Mouse (Mus musculus): ENCODE results near the gene Alcam. TPM values are rescaled to one million over a fixed set of nuclear protein-coding genes. Genes with fewer than 3 reads are reported as not detected.
A peak's percentile ranks its signal among the peaks of the same experiment; 100 is the strongest.

The Alcam gene
- polyA plus RNA-seq, 1 experiment from 2014 or later = 38.6 TPM

DNA sequence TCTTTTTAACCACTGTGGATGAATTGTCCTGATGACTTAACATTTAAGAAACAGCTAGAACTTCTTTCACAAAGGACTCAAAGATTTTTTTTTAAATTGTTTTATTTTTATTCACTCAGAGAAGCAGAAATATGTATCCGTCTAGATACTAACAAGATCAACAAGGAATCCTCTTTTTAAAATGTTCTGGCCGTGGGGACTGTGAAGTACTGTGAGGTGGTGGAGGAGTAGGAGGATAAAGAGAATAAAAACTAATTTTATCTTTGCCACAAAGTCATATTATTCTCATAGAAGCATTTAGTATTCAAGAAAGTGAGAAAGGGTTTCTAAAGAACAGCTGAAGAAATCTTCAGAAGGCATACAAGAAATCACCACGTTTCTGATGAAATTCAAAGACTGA, 54.8 kb downstream of the Alcam start:
- Histone ChIP-seq H3K9ac (no peak overlapping the region), H3K9me3 (replicated peaks) (no peaks in the 10 kb centered on the region), H3K4me1 (no peaks in the 10 kb centered on the region), H3K27ac (no peak overlapping the region), H3K4me2 (replicated peaks) (no peak overlapping the region), H3K4me3 (no peak overlapping the region), H3K27me3 (no peaks in the 10 kb centered on the region), H3K36me3 (no peaks in the 10 kb centered on the region)
- ATAC-seq (ENCODE audit: low FRiP score) = no peak
- 82% methylated on average over 3 of the region's 3 CpGs for WGBS

DNA sequence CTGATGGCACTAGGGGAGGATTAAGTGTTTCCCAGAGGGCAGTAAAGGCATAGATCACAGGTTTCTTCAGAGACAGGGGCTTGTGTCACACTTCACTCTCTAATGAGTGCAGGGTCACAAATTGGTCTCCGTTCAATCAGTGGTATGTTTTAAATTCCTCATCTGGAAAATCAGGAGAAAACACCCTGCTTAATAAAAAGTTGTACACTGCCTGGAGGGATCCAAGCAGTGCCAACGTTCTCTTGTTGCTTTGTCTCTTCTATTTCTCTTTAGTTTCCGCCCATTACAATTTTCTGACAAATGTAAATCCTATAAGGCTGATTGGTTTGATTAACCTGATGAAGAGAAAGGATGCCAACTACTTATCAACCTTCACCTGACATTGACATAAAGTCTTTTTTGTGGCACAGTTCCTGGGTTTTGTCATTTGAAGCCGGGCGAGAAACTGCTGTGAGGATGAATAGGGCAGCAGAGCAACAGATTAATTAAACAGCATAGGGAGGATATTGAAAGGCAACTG, 67.0 kb downstream of the Alcam start:
- Histone ChIP-seq H3K4me2 (replicated peaks) (no peak overlapping the region), H3K9ac (no peak overlapping the region), H3K27me3 (no peaks in the 10 kb centered on the region), H3K9me3 (replicated peaks) (no peaks in the 10 kb centered on the region), H3K4me1 (peaks cover 3% of the 10 kb centered on the region), H3K27ac (no peak overlapping the region), H3K4me3 (no peak overlapping the region), H3K36me3 (no peaks in the 10 kb centered on the region)
- 53% methylated on average over 5 of the region's 5 CpGs for WGBS
- no peak for ATAC-seq (ENCODE audit: low FRiP score)

DNA sequence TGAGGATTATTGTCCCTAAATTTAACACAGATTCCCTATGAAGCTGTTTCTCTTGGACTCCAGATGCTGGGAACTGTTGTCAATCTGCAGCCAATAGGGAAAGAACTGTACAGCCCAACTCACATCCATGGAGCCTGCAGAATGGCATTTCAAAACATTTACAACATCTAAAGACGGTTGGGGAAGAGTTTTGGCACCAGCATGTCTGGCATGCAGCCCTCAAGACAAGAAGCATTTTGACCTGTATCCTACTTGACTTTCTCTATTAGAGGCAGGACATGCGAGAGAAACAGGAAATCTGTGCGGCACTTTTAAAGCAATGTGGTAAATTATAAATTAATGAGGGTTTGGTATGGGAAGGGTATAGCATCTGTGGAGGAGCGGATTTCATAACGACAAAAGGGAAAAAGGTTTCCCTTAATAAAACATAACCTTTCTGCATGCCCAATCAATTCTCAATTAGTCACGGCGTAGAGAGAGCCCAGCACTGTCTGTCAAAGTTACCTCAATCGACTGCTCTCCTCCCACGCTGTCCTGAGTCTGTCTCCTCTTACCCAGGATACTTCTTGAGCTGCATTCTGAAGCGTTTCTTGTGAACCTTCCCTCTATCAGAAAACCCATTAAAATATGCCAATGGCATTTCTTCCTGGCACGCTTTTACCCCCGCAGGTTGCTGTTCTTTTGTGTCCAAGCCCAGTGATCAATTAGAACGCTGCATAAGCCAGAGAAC, 70.3 kb downstream of the Alcam start:
- Histone ChIP-seq H3K4me3 (no peak overlapping the region), H3K9me3 (replicated peaks) (no peaks in the 10 kb centered on the region), H3K27ac (no peak overlapping the region), H3K36me3 (no peaks in the 10 kb centered on the region), H3K9ac (no peak overlapping the region), H3K4me2 (replicated peaks) (no peak overlapping the region), H3K4me1 (peaks cover 3% of the 10 kb centered on the region), H3K27me3 (no peaks in the 10 kb centered on the region)
- 48% methylated on average over 13 of the region's 13 CpGs for WGBS
- peak; percentile 60; the same call in 1 of the 2 replicates for ATAC-seq (ENCODE audit: low FRiP score)

DNA sequence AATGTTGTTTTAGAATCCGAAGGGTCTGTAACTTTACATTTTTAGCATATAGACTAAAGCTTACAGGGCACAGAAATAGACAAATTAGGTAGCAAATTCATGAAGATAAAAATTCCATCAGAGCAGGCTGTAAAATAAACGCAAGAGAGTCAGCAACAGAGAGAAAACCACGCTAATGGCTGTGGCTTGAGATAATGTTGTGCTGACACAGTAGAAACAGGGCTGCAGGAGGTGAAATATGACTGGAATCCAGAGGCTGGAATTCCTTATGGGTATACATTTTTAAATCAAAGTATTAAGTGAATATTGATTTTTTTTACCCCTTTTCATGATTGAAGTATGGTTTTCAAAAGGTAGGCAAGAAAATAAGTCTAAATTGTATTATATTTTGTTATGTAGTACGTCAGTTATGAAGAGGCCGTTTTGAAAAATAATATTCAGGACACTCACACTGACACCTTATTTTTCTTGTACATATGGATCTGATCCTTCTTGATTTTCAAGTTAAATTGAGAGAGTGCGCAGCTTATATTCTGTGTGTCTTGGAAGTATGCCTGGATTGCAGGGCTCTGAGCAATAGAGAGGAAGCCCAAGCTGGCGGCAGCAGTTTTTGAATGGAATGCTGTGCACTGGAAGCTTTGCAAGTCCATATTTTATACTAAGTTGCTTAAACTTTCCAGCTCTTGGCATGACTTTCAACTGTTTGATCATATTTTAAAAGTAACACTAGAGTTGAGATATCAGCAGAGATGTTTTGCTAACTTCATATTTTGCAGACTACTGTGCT, 74.9 kb downstream of the Alcam start:
- H3K4me2 ChIP-seq (replicated peaks) = no peak overlapping the region
- no peaks in the 10 kb centered on the region for H3K27me3 ChIP-seq
- H3K27ac ChIP-seq = no peak overlapping the region
- H3K4me3 ChIP-seq = no peak overlapping the region
- no peaks in the 10 kb centered on the region for H3K36me3 ChIP-seq
- no peaks in the 10 kb centered on the region for H3K9me3 ChIP-seq (replicated peaks)
- no peak overlapping the region for H3K9ac ChIP-seq
- WGBS = 74% methylated on average over 7 of the region's 7 CpGs
- no peak for ATAC-seq (ENCODE audit: low FRiP score)
- H3K4me1 ChIP-seq = peaks cover 3% of the 10 kb centered on the region

DNA sequence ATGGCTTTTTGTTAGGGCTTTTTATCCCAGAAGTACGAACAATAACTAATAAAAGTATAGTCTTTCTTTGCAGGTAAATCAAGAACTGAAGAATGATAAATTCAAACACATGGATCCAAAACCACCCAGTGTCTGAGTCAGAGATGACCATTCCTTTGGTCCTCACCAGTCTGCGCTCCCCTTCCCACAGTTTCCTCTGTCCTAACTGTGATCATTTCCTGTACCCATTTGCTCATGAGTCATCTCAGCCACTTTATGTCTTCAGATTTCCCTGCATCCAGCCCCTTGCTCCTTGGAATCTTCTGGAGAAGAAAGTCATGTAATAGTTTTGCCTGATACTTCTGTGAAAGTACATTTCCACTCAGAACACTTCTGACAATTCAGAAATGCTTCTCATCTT, 77.0 kb downstream of the Alcam start:
- no peak overlapping the region for H3K4me3 ChIP-seq
- no peaks in the 10 kb centered on the region for H3K27me3 ChIP-seq
- H3K9ac ChIP-seq = no peak overlapping the region
- H3K27ac ChIP-seq = no peak overlapping the region
- H3K36me3 ChIP-seq = no peaks in the 10 kb centered on the region
- no peaks in the 10 kb centered on the region for H3K9me3 ChIP-seq (replicated peaks)
- no peak for ATAC-seq (ENCODE audit: low FRiP score)
- no peaks in the 10 kb centered on the region for H3K4me1 ChIP-seq
- WGBS = 92% methylated on average over 2 of the region's 2 CpGs
- H3K4me2 ChIP-seq (replicated peaks) = no peak overlapping the region

DNA sequence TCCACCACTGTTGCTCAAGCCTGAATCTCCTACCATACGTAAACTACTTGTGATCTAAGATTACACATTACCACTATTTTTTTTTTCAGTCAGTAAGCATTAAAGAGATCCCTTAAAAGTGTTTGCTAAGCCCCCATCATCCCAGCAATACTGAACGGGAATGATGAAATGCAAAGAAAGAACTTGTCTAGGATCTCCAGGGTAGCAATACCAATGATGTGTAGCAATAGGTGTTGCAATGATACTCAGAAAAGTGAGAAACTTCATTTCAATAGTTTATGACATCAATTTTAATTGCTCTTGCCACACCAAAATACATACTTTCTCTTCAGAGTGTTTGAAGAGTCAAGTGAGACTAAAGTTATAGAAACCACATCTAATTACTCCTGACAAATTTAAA, 81.9 kb downstream of the Alcam start:
- no peak overlapping the region for H3K4me3 ChIP-seq
- no peaks in the 10 kb centered on the region for H3K27me3 ChIP-seq
- no peak overlapping the region for H3K9ac ChIP-seq
- no peak overlapping the region for H3K27ac ChIP-seq
- no peaks in the 10 kb centered on the region for H3K4me1 ChIP-seq
- no peak overlapping the region for H3K4me2 ChIP-seq (replicated peaks)
- no peaks in the 10 kb centered on the region for H3K36me3 ChIP-seq
- H3K9me3 ChIP-seq (replicated peaks) = no peaks in the 10 kb centered on the region
- no peak for ATAC-seq (ENCODE audit: low FRiP score)
- WGBS = 93% methylated on average over 2 of the region's 2 CpGs

DNA sequence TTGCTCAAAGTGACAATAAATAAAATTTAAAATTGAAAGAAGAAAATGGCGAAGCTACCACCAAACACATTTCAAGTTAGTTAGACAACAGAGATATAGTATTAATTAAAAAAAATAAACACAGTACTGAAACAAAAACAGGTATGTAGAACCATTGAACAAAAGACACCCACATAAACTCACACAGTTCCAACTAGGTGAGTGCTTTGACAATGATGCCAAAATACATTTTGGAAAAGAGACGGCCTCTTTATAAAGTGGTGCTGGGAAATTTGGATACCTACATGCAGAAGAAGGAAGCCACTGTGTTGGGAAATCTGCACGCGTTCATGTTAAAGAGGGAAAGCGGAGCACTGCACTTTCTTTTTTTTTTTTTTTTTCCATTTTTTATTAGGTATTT, 85.4 kb downstream of the Alcam start:
- Histone ChIP-seq H3K9me3 (replicated peaks) (no peaks in the 10 kb centered on the region), H3K9ac (no peak overlapping the region), H3K27ac (no peak overlapping the region), H3K36me3 (no peaks in the 10 kb centered on the region), H3K27me3 (no peaks in the 10 kb centered on the region), H3K4me1 (no peaks in the 10 kb centered on the region), H3K4me2 (replicated peaks) (no peak overlapping the region), H3K4me3 (no peak overlapping the region)
- 93% methylated on average over 5 of the region's 5 CpGs for WGBS
- ATAC-seq (ENCODE audit: low FRiP score) = no peak

DNA sequence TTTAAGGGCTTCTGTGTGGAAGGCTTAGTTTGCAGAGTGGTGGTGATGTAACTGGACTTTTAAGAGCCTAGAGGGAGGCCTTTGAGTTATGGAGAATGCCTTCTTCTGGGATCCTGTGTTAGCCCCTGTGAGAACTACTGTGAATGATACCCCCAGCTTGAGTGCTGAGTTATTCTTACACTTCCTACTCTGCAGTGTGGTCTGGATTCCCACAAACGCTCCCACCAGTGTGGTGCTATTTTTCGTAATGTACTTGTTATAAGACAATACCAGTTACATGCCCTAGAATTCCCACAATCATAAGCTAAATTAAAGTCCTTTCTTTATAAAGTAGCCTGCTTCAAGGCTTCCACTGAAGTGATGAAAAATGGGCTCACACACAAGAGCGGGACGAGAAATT, 87.0 kb downstream of the Alcam start:
- ATAC-seq (ENCODE audit: low FRiP score) = no peak
- Histone ChIP-seq H3K27ac (no peak overlapping the region), H3K4me2 (replicated peaks) (no peak overlapping the region), H3K4me1 (no peaks in the 10 kb centered on the region), H3K4me3 (no peak overlapping the region), H3K36me3 (no peaks in the 10 kb centered on the region), H3K9me3 (replicated peaks) (no peaks in the 10 kb centered on the region), H3K9ac (no peak overlapping the region), H3K27me3 (no peaks in the 10 kb centered on the region)
- WGBS = 90% methylated on average over 4 of the region's 4 CpGs

DNA sequence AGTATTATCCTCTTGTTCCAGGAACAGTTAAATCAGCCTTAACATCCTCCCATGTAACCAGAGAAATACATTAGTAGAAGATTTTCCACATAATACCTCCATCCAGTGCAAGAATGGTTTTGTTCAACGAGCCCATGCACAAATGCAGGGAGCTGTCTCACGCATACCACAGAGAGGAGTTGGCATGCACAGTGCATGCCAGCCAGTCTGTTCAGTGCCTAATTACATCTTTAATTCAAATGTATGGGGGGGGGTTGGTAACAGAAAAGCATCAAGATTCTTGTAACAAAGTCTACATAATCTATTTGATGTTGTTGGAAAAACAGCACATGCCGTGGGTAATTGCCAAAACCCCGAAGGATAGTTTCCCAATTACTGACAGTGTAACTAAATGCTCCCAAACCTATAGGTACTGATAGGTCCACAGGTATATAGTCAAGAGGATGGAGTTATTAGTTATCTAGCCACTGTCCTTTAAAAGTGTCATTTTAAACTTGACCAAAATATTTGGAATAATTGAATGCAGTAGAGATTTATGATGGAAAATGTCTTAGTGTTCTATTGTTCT, 89.8 kb downstream of the Alcam start:
- Histone ChIP-seq H3K9me3 (replicated peaks) (no peaks in the 10 kb centered on the region), H3K36me3 (no peaks in the 10 kb centered on the region), H3K27me3 (no peaks in the 10 kb centered on the region), H3K4me3 (no peak overlapping the region), H3K9ac (no peak overlapping the region), H3K4me2 (replicated peaks) (no peak overlapping the region), H3K4me1 (no peaks in the 10 kb centered on the region), H3K27ac (no peak overlapping the region)
- ATAC-seq (ENCODE audit: low FRiP score) = no peak
- WGBS = 89% methylated on average over 4 of the region's 4 CpGs

DNA sequence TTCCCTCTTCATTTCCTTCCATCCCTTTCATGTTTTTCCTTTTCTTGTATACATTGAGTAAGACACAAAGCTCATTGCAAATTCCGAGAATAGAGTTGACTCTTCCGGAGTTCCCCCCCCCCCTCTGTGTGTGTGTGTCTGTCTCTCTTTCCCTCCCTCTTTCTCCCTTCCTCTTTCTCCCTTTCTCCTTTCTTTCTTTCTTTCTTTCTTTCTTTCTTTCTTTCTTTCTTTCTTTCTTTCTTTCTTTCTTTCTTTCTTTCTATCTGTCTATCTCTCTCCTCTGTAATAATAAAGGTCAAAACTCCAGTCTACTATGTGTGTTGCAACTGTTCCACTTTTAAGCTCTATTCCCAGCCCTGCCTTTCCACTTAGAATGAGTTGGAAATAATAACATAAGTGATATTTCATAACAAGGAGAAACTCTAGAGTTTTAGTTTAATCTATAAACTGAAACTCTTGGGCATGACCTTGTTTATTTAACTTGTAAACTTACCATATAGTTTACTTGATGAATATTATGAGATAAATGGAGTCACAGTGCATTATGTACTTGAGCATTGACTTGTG, 110.3 kb downstream of the Alcam start:
- no peaks in the 10 kb centered on the region for H3K4me1 ChIP-seq
- H3K9ac ChIP-seq = no peak overlapping the region
- ATAC-seq (ENCODE audit: low FRiP score) = no peak
- H3K4me2 ChIP-seq (replicated peaks) = no peak overlapping the region
- H3K36me3 ChIP-seq = no peaks in the 10 kb centered on the region
- H3K27ac ChIP-seq = no peak overlapping the region
- no peaks in the 10 kb centered on the region for H3K9me3 ChIP-seq (replicated peaks)
- 100% methylated on average over 2 of the region's 2 CpGs for WGBS
- no peak overlapping the region for H3K4me3 ChIP-seq
- no peaks in the 10 kb centered on the region for H3K27me3 ChIP-seq

DNA sequence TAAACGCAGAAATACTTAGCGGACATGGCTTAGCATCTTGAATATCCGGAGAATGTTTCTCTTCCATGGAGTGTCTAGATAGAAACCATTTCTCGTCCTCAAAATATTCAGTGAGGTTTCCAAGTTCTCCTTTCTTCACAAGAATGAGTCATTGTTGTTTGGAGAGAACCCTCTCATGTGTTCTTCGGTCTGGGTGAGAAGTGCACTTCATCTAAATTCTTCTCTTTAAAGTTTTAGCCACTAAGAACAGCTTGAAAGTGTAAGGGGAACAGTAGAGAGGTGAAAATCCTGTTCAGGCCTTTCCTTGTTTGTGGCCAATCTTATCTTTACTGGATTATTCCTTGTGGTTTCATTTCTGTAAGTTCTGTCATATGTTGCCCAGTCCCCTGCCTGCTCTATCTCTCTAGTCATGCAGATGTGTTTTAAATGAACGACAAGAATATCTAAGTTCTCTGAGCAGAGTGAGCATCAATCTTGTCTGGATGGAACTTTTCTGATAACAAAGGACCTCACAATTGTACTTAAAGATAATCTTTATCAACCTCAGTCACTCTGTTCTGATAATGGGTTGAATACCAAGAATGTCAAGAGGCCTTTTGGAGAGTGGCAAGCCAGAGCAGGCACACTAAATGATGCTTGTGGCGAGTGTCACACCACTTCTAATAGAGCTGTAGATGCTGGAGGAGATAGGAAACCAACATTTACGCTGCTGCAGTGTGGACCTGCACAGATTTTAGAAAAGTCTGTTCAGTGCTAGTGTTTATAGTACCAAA, 111.0 kb downstream of the Alcam start:
- Histone ChIP-seq H3K36me3 (no peaks in the 10 kb centered on the region), H3K4me2 (replicated peaks) (no peak overlapping the region), H3K27ac (no peak overlapping the region), H3K9me3 (replicated peaks) (no peaks in the 10 kb centered on the region), H3K9ac (no peak overlapping the region), H3K4me3 (no peak overlapping the region), H3K4me1 (no peaks in the 10 kb centered on the region), H3K27me3 (no peaks in the 10 kb centered on the region)
- no peak for ATAC-seq (ENCODE audit: low FRiP score)
- 86% methylated on average over 8 of the region's 8 CpGs for WGBS

DNA sequence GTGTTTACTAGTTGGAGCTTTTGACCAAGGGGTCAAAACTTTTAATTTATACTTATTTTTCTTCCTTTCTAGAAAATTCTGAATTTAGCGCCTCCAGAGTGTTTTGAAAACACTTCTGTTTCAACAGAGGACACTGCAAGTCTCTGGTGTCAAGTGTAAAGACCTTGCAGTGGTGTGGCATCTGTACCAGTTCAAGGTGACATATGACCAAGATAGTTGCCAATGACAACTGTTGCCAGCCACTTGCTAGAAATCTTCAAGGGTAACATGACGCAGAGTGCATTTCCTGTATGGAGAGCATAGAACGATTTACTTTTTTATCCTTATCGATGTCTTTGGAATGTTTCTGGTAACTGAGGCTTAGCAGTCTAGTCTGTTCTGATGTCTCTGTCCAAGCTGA, 119.8 kb downstream of the Alcam start:
- Histone ChIP-seq H3K36me3 (no peaks in the 10 kb centered on the region), H3K27me3 (no peaks in the 10 kb centered on the region), H3K4me1 (no peaks in the 10 kb centered on the region), H3K27ac (no peak overlapping the region), H3K4me3 (no peak overlapping the region), H3K4me2 (replicated peaks) (no peak overlapping the region), H3K9ac (no peak overlapping the region), H3K9me3 (replicated peaks) (no peaks in the 10 kb centered on the region)
- no peak for ATAC-seq (ENCODE audit: low FRiP score)
- 87% methylated on average over 4 of the region's 4 CpGs for WGBS
